Mouse (Mus musculus) layer of hippocampus, postnatal 10 days (tissue): ENCODE measurements around the gene Fv1. TPM values are rescaled to one million over a fixed set of nuclear protein-coding genes. Genes with fewer than 3 reads are reported as not detected.
A peak's percentile ranks its signal among the peaks of the same experiment; 100 is the strongest.
"Not testable (repeated sequence)": the region's sequence is repeated elsewhere in the genome, so short reads cannot be mapped to it uniquely, and the experiment has no call there.

Experiments
- DNase-seq, 2 experiments: peaks; one replicate each; pipeline ENCODE4 v3.0.0; 2021; ENCODE audit warnings: low spot score in 2 of 2
- long read RNA-seq: library from polyadenylated mRNA; stranded (forward); transcript quantifications from one replicate; pipeline ENCODE4 v2.0.0, GENCODE M21; 2023
- total RNA-seq, 2 experiments: library from RNA; stranded (reverse); gene quantifications; 2 replicates each; pipeline ENCODE4 v1.2.3; 2021

Gene Fv1
- 1 to 10 TPM; 7.3 to 8.2 TPM for total RNA-seq
- long read RNA-seq, partial matches to known transcripts: 0 of 1 reads
- long read RNA-seq, other reads (novel, unspliced or antisense): 0 of 1 reads

- DNase-seq: peak; percentile 85 to 90
Observed at GRCm38 (mm10) chr4:147868450-147869031, at the start of gene Fv1, which contains the start of gene Miip. Gene Fv1 (plus strand): TSS chr4:147868979. Gene Miip (minus strand): TSS chr4:147868816.

- DNase-seq: not testable (repeated sequence)
Observed at GRCm38 (mm10) chr4:147819659-147820058, 49.1 kb upstream of the Fv1 start.

GRCm38 (mm10) chr4:147821414-147821813 is 47.4 kb upstream of the Fv1 start:
- not testable (repeated sequence) for DNase-seq

GRCm38 (mm10) chr4:147824389-147824788 is 44.4 kb upstream of the Fv1 start:
- no peak for DNase-seq

- DNase-seq: not testable (repeated sequence)
Observed at GRCm38 (mm10) chr4:147839282-147839681, 29.5 kb upstream of the Fv1 start.

- no peak for DNase-seq
Observed at GRCm38 (mm10) chr4:147842871-147843270, 25.9 kb upstream of the Fv1 start.

- peak; percentile 60 to 65 for DNase-seq
Observed at GRCm38 (mm10) chr4:147847614-147848583, 20.9 kb upstream of the Fv1 start, which contains the start of gene Zfp933. Gene Zfp933 (minus strand): TSS chr4:147848366.

- DNase-seq: no peak
Observed at GRCm38 (mm10) chr4:147848584-147848991, 20.2 kb upstream of the Fv1 start.

GRCm38 (mm10) chr4:147850776-147851175 is 18.0 kb upstream of the Fv1 start:
- no peak for DNase-seq

GRCm38 (mm10) chr4:147862051-147862450 is 6.7 kb upstream of the Fv1 start:
- DNase-seq: no peak

GRCm38 (mm10) chr4:147865651-147866050 is 3.1 kb upstream of the Fv1 start:
- no peak for DNase-seq

- no peak for DNase-seq
Observed at GRCm38 (mm10) chr4:147866056-147866455, 2.7 kb upstream of the Fv1 start.

- not testable (repeated sequence) for DNase-seq
Observed at GRCm38 (mm10) chr4:147866793-147867192, 2.0 kb upstream of the Fv1 start.

- DNase-seq: no peak
Observed at GRCm38 (mm10) chr4:147867563-147868449, 973 bp upstream of the Fv1 start.

- no peak for DNase-seq
Observed at GRCm38 (mm10) chr4:147869238-147869637, 459 bp downstream of the Fv1 start.

- no peak for DNase-seq
Observed at GRCm38 (mm10) chr4:147875852-147876575, 7.2 kb downstream of the Fv1 start.

GRCm38 (mm10) chr4:147878537-147878936 is 9.8 kb downstream of the Fv1 start:
- no peak for DNase-seq

- DNase-seq: no peak
Observed at GRCm38 (mm10) chr4:147879456-147879855, 10.7 kb downstream of the Fv1 start.

GRCm38 (mm10) chr4:147879865-147880264 is 11.1 kb downstream of the Fv1 start:
- no peak for DNase-seq

GRCm38 (mm10) chr4:147881792-147882191 is 13.0 kb downstream of the Fv1 start:
- DNase-seq: no peak
